Mouse (Mus musculus): ENCODE data around the gene Smg6. TPM values are rescaled to one million over a fixed set of nuclear protein-coding genes. Genes with fewer than 3 reads are reported as not detected.
"Not testable (repeated sequence)": the region's sequence is repeated elsewhere in the genome, so short reads cannot be mapped to it uniquely, and the experiment has no call there.

Smg6 gene
- total RNA-seq, 2 experiments from 2014 or later = 24.0 to 27.0 TPM

DNA sequence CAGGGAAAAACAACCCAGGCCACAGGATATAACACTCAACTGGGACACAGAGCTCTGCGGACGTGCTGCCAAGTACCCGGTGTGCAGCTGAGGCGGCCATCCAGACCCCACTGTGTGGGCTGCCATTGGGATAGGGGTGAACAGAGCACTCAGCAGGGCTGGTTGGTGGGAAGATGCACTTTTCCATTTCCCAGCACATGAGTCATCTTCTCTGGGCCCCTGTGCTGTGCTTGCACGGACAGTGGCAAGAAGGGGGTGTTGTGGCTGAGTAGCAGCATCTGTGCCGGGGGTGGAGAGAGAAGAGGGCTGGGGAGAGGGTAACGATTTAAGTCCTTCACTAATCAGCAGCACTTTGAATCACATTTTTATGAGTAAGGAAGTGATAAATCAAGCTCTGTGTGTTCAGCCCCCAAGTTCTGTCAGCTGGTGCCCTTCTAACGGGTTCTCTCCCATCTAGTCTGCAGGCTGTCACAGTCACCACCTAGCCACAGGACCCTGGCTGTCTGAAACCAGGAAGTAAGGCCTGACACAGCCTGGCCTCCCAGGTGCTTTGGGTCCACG, 66.9 kb downstream of the Smg6 start:
- no peak for DNase-seq (ENCODE audit: low spot score in 2 of 2)

DNA sequence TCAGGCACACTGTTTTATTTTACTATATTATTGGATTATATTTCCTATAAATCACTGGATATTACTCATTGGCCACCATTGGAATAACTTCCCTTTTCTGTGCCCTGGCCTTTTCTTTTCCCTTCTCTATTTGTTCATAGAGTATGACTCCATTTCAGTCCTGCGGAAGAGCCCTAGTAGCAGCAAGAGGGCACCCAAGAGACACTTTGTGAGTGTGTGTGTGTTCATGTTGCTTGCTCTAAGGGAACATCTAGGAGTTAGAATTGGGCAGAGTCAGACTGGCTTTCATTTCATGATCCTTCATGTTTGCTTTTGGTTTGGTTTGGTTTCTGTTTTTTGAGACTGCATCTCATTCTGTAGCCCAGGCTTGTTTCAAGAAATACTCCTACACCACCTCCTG, 68.5 kb downstream of the Smg6 start:
- DNase-seq (ENCODE audit: low spot score in 2 of 2) = no peak

DNA sequence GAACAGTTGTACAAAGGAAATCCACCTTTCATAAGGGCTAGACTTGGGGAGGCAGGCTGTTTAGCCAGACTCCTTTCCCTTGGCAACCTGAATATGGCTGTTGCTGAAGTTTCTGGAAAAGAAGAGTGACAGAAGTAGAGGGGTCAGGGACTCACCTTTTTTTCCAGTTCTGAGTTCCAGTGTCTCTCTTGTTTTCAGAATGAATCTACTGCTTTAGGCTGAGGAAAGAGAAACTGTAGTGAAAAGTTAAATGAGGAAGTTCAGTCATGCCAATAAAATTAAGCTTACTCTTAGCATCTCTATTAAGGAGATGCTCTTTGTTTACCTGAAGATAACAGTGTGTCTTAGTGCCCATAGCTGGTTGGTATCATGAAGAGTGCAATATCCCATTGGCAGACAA, 69.2 kb downstream of the Smg6 start:
- no peak for DNase-seq (ENCODE audit: low spot score in 2 of 2)

DNA sequence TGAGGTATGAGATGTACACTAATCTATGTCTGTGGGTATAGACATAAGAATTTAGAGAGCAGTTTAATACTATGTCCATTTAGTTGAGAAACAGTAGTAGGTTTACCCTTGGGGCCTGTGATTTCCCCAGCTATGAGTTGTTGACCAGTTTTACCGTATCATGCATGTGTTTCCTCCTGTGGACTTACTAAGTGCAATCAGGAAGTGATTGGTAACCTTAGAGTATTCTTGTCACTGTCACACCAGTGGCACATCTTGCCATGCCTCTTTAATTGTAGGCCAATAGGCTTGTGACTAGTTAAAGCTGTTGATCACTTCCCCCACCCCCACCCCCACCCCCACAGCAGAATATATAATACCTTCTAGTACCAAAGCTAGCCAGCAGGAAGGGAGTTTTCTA, 70.9 kb downstream of the Smg6 start:
- DNase-seq (ENCODE audit: low spot score in 2 of 2) = no peak

DNA sequence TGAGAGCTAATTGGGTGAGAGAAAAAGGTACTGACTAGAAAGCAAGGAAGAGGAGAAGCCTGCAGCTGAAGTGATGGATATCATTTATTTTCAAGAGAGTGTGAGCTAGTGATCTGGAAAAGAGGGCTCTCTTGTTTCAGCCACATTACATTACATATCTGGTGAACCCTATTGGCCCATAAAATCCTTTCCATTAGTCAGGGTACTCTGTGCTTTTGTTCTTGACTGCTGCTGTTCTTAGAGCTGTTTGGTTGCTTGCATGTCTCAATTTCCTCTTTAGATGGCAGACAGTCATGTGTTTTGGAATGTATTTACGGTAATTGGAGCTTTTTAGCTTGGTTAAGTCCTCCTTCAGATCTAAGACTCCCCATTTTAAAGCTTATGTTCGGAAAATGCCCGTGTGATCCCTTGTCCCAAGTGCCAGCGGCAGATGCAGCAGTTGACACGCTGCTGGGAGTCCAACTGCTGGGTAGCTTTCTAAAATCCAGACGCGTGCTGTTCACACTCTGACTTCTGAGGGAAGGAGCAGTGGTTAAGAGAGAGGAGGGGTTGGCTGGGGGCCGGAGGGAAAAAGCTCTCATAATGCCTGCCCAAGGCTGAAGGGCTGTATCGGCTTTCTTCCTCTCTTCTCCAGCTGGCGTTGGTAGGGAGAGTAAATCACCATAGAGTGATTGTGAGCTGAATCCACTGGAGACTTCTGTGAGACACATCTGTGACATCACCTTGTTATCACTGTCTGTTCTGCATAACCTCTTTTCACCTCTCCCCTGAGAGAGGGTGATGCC, 75.4 kb downstream of the Smg6 start:
- DNase-seq (ENCODE audit: low spot score in 2 of 2) = no peak

DNA sequence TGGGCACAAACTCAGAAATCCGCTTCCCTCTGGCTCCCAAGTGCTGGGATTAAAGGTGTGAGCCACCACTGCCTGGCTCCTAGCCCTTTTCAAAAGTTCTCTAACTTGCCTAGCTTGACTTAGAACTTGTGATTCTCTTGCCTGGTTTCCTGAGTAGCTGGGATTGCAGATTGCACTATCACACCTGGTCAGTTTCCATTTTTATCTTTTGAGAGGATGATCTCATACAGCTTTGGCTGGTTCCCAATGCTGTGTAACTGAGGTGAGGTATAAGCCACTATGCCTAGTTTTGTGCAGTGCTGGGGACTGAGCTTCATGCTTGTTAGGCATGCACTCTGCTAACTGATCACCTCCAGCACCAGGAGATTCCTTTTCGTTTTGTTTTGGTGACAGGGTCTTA, 82.6 kb downstream of the Smg6 start:
- DNase-seq (ENCODE audit: low spot score in 2 of 2) = no peak

DNA sequence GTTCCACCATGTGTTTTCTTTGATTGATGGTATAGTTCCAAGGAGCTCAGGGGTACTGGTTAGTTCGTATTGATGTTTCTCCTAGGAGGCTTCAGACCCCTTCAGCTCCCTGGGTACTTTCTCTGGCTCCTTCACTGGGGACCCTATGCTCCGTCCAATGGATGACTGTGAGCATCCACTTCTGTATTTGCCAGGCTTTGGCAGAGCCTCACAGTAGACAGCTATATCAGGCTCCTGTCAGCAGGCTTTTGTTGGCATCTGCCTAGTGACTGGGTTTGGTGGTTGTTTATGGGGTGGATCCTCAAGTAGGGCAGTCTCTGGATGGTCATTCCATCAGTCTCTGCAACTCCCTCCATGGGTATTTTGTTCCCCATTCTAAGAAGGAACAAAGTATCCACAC, 83.9 kb downstream of the Smg6 start:
- DNase-seq (ENCODE audit: low spot score in 2 of 2) = not testable (repeated sequence)

DNA sequence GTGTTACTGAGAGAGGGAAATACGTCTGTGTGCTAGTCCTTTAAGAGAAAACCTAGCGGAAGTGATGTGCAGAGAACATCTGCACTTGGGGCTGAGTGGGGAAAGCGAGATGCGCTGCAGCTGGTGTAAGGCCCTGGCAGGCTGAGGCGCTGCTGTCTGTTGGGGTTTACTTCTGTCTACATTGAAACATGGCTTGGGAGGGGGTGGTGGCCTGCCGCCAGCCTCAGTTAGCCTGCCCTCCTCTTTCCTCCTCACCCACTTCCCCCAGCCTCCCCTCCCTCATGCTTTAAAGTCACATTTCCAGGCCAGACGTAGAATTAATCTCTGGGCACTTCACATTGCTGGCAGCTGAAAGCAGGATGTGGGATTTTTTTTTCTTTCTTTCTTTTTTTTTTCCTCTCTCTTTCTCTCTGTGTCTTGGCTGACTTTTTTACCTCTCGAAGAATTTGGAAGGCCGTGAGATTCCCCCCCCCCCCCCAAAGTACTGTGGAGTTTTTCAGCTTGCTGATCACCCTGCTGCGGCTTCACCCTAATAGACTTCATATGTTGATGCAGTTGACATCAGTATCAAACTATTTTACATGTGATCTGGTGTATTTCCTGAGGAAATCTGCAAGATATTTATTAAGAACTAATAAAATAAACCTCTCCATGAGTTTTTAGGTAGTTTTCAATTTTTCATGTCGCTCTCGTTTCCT, 87.5 kb downstream of the Smg6 start:
- peak in 1 of 2 experiments; percentile 44 for DNase-seq (ENCODE audit: low spot score in 2 of 2)

DNA sequence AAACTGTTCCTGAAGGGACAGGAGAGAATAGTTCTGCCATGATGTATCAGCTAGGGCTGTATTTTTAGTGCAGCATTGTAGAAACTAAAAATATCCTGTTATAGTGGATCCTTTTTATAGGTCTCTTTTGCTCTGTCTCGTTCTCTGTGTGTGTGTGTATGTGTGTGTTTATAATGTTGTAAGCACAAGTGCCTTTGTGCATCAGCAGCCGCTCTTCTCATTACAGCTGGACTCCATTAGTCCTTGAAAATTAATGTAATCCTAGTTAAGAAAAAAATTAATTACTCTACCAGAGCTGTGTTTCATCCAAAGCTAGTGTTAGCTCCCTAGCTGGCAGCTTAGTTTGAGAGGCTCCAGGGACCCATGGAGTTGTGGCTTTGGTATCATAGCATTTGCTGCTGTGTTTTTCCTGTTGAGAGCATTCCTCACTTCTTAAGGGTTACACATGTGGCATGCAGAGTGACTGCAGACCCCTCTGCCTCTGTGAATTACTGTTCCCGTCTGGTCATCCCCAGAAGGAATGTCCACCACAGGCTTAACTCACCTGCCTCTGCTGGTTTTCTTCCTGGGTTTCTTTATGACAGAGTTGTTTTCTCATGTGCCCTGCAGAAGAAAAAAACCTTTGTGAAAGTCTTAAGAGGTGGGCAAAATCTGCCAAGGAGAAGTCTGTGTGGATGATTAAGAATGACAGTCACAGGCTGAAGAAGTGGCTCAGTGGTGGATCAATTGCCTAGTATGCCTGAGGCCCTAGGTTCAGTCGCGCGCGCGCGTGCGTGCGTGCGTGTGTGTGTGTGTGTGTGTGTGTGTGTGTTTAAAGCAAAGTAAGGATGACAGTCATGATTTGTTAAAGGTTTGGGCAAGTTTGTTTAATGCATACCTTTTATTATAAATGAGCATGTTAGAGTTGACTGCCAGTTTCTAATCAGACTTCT, 88.4 kb downstream of the Smg6 start:
- no peak for DNase-seq (ENCODE audit: low spot score in 2 of 2)

DNA sequence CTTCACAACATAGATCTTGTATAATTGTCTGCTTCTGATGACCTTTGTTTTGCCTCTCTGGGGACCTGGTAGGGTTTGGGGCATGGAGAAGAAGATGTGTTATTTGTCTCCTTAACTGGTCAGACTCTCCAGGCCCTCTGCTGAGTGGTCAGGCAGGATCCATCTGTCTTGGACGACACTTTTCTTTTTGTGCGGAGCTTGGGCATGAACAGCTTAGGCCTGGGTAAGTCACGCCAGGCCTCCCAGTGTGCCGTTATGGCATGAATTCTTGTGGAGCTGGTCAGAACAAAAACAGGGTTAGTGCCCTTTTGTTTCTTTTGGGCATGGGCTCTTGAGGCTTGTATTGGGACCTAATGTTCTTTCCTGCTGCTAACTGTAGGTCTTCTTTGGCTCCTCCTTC, 89.2 kb downstream of the Smg6 start:
- no peak for DNase-seq (ENCODE audit: low spot score in 2 of 2)

DNA sequence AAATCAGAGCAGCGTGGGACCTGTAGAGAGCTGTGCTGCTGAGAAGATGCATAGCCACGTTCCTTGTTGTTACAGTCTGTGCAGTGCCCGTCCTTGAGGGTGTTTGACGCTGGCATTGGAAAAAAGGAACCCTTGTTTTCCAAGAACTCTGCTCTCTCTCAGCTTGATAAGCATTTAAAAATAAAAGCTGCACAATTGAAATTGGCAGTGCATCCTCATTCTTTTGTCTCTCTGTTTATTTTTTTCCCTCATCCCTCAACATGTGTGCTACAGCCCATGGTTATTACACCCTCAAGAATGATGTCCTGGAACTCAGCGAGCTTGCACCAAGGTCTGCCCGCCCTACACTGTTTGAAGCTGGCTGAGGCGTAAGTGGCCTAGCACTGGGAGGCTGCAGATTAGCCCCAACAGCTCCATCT, 89.8 kb downstream of the Smg6 start:
- DNase-seq (ENCODE audit: low spot score in 2 of 2) = peak in 1 of 2 experiments; percentile 30

DNA sequence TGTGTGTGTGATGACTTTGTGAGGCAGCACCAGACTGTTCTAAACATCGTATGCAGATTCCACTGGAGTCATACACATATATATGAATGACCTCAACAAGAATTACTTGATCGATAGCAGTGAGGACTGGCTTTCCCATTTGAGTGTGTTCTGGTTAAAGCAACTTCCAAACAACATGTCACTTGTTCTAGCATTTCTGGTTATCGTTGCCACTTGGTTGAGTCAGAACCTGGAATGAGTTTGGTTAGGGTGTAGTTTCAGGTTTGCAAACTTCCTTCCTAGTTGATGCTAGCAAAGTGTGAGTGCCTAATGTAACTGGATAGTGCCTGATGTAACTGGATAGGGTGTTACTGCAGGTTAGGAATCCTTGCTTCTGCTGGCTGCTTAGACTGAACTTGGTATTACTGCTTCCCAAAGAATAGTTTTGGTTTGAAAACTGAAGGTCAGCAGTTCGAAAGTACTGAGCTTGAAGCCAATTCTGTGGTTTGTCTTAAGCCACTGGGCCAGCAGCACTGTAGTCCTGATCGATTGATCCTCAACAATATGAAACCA, 90.8 kb downstream of the Smg6 start:
- no peak for DNase-seq (ENCODE audit: low spot score in 2 of 2)

DNA sequence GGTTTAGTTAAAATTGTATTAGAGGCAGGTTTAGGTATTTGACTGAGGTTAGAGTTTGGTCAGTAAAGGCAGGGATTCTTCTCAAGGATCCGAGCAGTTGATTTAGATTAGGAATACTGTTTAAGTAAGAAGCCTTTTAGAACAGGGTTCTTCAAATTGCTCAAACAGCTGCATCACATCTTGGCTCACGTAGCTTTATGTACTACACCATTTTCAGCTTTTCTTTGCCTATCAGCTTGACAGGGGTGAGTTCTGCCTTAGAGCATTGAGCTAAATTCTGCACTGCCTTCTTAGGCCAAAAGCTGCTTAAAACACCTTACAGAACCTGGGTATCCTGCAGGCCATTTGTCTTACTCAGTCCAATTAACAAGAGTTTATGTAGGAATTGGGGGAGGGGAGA, 92.2 kb downstream of the Smg6 start:
- no peak for DNase-seq (ENCODE audit: low spot score in 2 of 2)

DNA sequence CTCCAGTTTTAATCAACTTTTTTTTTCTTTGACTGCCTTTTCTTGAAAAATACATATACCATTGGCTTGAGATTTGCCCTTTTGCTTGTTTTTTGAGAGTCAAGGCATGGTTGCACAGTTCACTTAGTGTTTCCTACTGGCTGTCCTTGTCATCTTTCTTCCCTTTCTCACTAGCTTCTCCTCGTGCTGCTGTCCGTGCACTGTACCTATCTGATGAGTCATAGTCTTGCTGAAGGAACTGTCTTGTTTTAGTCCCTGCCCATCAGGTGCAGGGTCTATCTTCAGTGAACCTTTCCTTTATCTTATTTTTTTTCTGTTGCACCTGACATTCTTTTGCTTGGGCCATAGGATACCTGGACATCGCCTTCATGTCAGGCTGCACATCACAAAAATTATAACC, 101.4 kb downstream of the Smg6 start:
- no peak for DNase-seq (ENCODE audit: low spot score in 2 of 2)

DNA sequence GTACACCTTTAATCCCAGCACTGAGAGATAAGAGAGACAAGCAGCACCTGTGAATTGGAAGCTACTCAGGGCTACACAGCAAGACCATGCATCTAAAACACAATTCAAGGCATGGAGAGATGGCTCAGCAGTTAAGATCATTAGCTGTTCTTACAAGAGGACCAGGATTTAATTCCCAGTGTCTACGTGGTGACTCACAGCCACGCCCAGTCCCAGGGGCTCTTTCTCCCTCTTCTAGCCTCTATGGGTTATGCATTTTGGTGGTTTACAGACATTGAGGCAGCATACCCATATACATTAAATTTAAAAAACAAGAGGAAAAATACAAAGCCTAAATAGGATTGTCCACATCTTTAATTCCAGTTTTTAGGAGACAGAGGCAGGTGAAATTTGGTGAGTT, 102.0 kb downstream of the Smg6 start:
- DNase-seq (ENCODE audit: low spot score in 2 of 2) = no peak

DNA sequence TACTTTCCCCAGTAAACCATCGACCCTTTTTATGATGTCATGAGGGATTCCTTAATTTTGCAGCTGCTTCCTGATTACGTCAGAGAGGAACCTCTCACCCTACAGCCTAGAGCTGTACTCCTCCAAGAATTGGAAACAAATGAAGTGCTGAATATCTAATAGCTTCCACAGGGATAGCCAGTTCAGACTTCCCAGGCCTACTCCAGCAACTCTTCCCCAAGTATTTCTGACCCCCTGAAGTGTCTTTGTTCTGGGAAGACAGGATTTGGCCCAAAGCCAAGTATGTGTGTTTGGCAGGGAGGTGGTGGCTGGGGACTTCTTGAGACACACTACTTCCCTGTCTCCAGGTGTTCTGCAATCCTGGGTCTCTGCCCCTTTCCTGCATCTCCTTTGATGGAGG, 105.6 kb downstream of the Smg6 start:
- DNase-seq (ENCODE audit: low spot score in 2 of 2) = no peak

DNA sequence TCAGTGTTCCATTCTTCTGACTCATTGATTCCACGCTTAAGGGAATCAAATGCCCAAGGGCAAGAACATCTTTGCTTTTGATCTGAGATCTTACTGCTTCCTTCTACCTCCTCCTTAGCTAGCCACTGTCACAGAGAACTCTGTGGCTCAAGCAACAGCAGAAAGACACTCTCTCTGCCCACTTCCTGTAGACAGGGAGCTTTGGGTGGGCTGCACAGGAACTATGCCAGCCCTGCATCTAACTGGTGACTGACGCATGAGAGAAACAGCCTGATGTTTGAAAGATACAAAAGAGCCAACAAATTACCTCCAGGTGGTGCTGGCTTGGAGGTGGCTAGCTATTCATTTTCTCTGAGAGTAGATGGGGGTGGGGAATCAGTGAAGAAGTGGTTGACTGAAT, 107.3 kb downstream of the Smg6 start:
- no peak for DNase-seq (ENCODE audit: low spot score in 2 of 2)

DNA sequence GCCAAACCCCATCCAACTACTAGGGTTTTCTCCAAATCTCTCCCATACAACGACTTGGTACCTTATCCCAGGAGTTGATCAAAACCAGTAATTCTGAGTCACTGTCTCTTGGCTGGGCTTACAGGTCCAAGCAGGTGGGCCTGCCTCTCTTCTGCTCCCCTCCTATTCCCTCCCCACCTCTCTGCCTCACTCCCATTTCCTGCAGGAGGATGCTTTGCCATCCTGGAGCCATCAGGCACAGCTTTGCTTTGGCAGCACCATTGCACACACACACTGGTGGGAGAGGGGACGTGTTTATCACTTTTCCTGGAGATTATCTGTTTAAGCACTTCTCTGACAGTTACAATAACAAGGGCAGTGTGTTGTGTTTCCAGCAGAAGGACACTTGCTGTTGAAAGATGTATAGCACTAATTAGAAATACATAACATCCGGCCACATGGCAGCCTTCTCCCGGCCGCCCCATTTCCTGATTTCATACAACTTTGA, 108.0 kb downstream of the Smg6 start:
- DNase-seq (ENCODE audit: low spot score in 2 of 2) = no peak

DNA sequence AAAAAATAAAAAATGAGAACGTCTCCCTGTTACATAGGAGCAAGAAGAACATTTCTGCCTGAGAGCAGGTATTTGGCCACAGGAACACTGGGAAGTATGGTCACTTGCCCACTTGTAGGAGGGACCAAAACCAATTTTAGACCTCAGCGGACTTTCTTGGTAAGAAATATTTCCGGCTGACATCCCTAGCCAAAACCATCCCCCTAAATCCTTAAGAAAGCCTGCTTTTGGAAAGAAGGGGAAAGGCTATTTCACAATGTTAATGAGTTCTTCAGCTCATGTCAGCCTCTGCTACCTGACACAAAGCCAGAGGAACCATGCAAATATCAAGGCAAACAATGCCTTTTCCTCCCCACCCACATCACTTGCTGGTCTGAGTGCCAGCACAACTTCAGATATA, 108.5 kb downstream of the Smg6 start:
- no peak for DNase-seq (ENCODE audit: low spot score in 2 of 2)

DNA sequence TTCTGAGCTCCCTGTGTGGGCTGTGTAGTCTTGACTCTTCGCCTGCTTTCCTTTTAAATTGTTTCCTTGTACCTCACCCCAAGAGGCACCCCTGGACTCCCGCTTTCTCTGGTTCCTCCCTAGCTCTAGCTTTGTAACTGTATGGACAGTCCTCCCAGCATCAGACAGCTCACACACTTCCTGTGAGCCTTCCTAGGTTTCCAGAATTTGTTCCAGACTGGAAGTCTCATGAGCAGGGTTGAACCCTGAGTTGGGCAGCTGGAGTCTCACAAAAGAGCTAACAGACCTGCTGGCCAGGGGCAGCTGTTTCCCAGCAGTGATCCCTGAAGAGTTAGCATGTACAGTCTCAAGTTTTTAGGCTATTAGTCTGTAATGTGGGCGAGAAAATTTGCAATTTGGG, 118.7 kb downstream of the Smg6 start:
- DNase-seq (ENCODE audit: low spot score in 2 of 2) = no peak

DNA sequence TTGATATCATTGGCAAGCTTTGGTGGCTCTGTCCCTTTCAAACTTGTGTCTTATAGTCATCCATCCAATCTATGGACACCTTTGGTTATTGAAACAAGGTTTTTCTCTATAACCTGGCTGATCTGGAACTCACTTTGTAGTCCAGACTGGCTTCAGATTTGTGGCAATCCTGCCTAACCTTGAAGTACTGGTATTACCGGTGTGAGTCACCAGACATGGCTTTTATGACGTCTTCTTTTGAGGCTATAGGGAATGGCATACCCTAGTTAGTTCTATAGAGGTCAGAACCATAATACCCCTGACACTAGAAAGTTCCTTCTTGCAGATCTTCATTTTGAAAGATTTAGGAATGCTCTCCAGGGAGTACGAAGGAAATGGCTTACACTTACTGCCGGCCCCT, 120.2 kb downstream of the Smg6 start:
- no peak for DNase-seq (ENCODE audit: low spot score in 2 of 2)

Data from layer of hippocampus, postnatal 10 days (tissue).